Mouse (Mus musculus): Measurements from ENCODE around the gene Itga9. TPM values are rescaled to one million over a fixed set of nuclear protein-coding genes. Genes with fewer than 3 reads are reported as not detected.

The Itga9 gene
- total RNA-seq, 2 experiments from 2014 or later = 12.3 to 17.7 TPM

DNA sequence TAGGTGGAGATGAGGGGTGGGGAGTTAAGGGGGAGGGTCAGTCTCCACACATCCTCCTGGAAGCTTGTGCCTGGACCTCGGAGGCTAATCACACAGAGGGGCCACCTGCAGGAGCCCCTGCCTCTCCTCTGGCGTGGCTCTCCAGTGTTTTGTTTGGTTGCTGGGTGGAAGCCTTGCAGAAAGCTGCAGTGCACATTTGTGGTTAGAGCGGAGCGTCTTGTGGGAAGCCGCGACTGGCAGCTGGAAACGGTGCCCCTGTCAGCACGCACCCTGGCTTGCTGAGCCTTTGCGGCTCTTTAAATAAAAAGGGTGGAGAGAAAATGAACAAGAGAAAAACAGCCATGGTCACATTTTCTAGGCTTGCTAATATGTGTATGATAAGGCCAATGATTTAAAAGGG lies 70.9 kb downstream of the Itga9 start:
- intact Hi-C loops (cut with DNase I; ENCODE audit: low total_unique reads) = no loop called here
- DNase-seq = no peak

DNA sequence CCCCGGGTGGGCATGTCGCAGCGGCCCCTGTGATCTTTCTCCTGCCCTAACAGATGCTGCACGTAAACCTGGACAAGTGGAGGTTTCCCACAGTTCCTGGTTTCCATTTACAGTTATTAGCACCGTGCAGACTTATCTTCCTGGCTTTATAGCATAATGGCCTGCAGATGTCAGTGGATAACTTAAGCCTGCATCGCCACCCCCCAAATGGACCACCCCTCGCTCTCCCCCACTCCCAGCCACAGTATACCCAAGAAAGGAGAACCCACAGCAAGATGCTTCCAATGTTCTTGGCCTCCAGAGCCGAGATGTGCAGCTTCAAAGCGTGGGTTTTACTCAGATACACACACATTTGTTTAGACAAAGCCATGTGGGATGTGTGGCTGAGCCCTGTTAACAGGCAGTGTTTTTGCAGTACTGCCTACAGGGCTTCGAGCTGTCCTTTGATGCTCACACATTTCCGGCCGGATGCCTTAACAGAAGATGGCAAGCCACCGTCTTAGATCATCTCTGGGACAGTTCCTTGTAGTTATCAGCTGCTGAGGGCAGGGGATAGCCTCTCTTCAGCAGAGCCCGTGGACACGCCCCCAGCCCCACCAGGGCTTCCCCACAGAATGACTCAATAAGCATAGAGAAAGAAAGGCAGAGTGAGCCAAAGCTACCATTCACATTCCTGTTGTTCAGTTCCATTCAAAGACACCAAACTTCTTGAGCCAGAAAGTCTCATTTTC lies 71.7 kb downstream of the Itga9 start:
- intact Hi-C loops (cut with DNase I; ENCODE audit: low total_unique reads) = no loop called here
- no peak for DNase-seq

DNA sequence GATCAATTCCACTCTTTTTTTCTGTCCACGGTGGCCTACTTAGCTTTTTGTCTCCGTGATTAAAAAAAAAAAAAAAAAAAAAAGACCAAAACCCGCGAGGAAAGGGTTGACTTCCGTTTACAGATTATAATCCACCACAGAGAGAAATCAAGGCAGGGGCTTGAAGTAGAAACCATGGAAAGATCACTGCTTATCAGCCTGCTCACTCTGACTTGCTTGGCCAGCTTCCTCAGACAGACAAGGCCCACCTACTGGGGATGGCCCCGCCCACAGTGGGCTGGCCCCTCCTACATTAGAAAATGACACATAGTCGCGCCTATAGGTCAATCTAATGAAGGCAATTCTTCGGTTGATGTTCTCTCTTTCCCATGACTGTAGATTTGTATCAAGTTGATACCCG lies 72.3 kb downstream of the Itga9 start:
- DNase-seq = no peak
- intact Hi-C loops (cut with DNase I; ENCODE audit: low total_unique reads) = no loop called here

DNA sequence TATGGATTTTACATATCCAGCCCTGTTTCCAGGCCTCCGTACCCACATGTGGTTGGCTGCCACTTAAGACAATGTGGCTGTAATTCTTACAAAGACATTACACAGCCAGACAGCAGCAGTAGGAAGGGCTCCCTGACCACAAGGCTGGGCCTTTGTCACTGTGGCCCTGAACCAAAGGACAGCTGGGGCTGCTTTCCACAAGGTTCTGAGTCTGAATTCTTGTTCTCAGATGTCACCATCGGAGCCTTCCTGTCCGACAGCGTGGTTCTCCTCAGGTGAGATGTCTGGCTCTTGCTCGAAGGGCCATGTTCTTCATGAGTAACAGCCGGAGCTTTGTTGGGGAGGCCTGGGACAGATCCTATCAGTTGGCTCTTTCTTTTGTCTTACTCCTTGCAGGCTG lies 75.0 kb downstream of the Itga9 start:
- intact Hi-C loops (cut with DNase I; ENCODE audit: low total_unique reads) = loop anchor here (10.0 kb wide), 1 partner anchor 47 kb away; no protein-coding TSS in a partner anchor
- DNase-seq = no peak

DNA sequence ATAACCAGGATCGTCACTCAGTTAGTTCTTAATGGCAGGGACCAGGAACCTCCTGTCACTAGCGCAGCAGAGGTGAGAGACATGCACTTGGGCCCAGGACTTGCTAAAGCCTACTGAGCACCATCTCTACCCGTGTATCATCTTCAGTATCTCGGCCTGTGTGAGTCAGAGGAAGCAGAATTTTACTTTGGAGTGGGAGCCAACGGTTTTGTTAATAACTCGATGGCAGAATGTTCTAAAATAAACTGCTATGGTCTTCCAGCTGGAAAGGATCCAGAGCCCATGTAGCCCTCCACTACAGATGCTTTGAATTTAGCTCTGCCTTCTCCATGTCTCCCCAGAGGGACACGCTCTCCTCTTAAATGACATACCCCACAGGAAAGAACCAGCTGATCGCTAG lies 75.7 kb downstream of the Itga9 start:
- DNase-seq = no peak
- intact Hi-C loops (cut with DNase I; ENCODE audit: low total_unique reads) = loop anchor here (10.0 kb wide), 1 partner anchor 47 kb away; no protein-coding TSS in a partner anchor

DNA sequence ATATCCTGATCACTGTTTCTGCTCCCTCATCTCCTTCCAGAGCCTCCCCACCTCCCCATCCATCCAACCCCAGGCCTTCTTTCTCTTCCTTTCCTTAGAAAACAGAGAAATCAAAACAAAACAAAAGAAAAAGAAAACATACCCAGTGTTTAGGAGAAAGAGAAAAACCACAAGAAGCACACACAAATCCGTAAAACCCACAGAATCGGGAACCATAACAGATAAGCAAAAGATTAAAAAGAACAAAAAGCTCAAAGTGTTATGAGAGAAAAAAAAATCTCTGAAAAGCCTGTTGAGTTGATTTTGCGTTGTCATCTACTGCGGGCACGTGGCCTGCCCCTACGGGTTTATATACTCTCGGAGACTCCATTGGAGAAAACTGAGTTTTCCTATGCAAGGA lies 77.0 kb downstream of the Itga9 start:
- intact Hi-C loops (cut with DNase I; ENCODE audit: low total_unique reads) = loop anchor here (10.0 kb wide), 1 partner anchor 49 kb away; no protein-coding TSS in a partner anchor

DNA sequence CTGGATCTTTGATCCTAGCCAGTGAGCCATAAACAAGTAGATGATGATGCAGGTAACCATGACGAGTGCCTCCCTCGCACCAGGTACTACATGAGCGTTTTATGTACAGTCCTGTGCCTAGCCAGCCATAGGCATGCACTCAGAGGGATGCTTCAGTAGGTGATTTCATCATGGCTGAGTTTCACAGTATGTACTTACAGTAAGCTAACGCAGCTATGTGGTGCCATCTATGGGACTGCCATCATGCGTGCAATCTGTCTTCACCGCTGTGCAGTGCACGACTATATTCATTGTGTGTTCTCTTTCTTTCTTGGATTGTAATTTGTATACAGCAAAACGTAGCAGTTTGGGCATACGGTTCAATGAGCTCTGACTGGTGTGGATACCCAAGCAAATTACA lies 77.9 kb downstream of the Itga9 start:
- intact Hi-C loops (cut with DNase I; ENCODE audit: low total_unique reads) = loop anchor here (10.0 kb wide), 1 partner anchor 50 kb away; no protein-coding TSS in a partner anchor
- no peak for DNase-seq

More for the DNA sequence above, 77.0 kb downstream of the Itga9 start:
- DNase-seq = no peak

DNA sequence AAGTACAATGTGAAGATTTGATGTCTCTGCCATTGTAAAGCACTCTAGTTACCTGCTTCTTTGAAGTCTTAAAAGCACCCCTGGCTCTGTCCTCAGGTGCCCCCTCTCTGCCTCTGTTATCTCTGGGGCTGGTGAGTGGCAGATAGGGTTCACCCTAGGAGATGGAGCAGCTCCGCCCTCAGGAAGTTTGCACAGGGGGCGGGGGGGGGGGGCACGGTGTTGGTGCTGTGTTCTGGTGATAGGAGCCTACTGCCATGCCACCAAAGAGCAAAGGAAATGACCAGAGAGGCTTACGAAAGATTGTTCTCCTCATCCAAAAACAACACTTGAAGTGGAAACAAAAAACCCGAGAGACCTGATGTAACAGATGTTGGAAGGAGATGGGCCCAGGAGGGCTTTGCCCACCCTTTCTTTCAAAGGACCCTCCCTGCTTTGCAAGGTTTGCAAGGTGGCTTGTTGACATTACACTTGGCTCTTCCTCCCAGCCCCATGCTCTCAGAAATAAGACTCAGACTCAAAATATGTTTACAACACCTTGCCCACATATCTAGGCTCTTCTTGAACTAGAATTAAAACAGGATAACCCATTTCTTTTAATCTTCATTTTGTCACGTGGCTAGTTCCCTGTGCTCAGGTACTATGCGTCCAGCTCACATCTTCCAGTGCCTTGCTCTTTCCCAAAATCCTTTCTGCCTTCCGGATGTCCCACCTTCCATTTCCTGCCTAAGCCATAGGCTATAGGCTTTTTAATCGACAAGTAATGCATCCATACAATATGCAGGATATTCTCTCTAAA lies 79.9 kb downstream of the Itga9 start:
- intact Hi-C loops (cut with DNase I; ENCODE audit: low total_unique reads) = loop anchor here (10.0 kb wide), 1 partner anchor 52 kb away; no protein-coding TSS in a partner anchor
- no peak for DNase-seq

DNA sequence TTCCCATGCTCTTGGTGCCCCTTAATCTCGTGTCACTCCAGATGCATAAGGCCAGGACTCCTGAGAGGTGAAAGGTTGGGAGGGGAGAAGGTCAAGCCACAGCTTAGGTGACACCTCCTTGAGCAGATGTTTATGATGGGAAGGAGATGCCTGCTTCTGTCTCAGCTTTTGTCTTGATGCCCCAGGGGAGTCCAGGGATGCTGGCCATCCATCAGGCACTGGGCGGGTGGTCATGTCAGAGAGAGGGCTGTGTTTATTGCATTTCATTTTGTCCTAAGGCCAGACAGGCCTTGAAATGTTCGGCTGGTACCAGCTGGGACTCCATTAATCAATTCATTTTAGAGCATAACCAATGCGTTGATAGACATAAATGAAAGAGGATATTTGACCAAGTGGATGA lies 81.8 kb downstream of the Itga9 start:
- intact Hi-C loops (cut with DNase I; ENCODE audit: low total_unique reads) = loop anchor here (10.0 kb wide), 1 partner anchor 53 kb away; no protein-coding TSS in a partner anchor
- no peak for DNase-seq

DNA sequence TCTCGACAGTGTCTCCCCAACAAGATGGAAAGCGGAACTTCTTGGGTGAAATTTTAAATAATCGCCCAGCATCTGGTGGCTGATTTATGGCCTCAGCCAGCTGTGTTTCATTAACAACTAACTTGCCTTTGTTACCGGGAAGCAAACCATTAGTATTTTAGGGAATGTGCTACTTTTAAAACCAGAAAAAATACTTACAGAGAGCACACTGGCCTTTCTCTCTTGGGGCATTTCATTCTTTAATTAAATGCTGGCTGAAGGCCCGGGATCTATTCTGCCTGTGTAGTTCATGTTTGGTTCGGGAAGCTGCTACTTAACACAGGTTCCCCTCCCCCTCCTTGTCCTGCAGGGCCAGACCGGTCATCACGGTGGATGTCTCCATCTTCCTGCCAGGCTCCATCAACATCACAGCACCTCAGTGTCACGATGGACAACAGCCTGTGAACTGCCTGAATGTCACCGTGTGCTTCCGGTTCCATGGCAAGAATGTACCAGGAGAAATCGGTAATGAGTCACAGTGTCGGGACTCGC lies 82.5 kb downstream of the Itga9 start:
- no peak for DNase-seq
- intact Hi-C loops (cut with DNase I; ENCODE audit: low total_unique reads) = loop anchor here (10.0 kb wide), 1 partner anchor 54 kb away; no protein-coding TSS in a partner anchor

DNA sequence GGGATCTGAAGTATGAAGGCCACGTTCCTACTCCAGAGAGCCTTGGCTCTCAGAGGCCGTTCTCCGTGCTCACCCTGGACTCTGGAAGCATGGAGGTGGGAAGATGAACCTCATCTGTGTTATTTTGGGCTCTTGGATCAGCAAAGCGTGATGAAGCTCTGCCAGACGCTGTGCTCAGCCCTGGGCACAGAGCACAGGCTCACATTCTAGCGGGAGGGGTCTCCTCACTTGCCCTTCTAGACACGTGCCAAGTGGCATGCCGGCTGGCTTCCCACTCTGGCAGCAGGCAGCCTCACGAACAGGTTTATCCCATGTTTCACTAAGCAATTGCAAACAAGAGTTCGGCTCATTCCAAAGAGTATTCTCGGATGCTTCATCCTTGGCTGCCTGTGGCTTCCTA lies 86.8 kb downstream of the Itga9 start:
- intact Hi-C loops (cut with DNase I; ENCODE audit: low total_unique reads) = no loop called here

DNA sequence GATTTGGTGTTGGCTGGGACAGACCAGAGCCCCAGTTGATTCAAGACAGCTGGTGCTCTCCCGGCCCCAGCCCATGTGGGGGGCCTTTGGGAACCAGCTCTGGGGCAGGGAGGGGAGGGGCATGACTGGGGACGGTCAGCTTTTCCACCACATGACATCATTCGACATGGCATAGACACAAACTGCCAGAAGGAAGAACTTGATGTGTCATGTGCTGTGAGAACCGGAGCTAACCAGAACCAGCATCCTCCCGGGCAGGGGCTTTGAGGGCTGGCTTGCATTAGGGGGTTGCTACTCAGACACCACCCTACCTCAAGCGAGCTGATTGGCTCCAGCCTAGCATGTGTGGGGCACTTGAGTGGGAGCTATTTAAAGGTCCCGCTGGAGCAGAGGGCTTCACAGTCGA lies 87.9 kb downstream of the Itga9 start:
- no peak for DNase-seq
- intact Hi-C loops (cut with DNase I; ENCODE audit: low total_unique reads) = no loop called here

More for the DNA sequence above, 86.8 kb downstream of the Itga9 start:
- DNase-seq = peak; percentile 77

DNA sequence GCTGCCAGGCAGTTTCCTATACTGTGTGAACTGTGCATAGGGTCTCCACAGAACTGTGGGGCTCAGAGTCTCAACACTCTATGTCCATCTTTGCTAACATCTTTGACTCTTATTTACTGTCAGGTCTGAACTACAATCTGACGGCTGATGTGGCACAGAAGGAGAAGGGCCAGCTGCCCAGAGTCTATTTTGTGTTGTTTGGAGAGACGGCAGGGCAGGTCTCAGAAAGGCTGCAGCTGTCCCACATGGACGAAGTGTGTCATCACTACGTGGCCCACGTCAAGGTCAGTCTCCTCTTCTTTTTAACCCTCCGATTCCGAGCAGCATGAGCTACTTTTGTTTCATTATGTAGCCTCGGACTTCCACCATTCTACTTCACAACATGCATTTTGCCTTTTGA lies 91.7 kb downstream of the Itga9 start:
- intact Hi-C loops (cut with DNase I; ENCODE audit: low total_unique reads) = no loop called here
- no peak for DNase-seq

DNA sequence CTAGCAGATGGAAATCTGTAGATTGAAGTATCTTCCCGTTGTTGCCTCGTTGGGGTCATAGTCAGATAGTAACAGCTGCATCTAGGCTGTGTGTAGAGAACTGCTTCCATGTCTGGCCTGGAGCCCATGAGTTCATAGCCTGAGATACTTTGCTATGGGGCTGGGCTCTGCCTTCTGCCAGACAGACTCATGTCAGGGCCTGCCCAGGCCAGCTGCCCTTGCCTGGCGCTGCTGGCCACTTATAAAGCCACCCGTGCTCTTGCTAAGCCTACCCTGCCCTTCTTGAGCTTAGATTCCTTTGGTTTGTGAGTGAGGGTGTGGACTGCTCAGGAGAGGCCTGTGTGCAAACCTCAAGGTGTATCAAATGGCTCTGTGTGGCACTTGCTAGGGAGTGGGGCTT lies 93.2 kb downstream of the Itga9 start:
- intact Hi-C loops (cut with DNase I; ENCODE audit: low total_unique reads) = no loop called here
- DNase-seq = peak; percentile 54

DNA sequence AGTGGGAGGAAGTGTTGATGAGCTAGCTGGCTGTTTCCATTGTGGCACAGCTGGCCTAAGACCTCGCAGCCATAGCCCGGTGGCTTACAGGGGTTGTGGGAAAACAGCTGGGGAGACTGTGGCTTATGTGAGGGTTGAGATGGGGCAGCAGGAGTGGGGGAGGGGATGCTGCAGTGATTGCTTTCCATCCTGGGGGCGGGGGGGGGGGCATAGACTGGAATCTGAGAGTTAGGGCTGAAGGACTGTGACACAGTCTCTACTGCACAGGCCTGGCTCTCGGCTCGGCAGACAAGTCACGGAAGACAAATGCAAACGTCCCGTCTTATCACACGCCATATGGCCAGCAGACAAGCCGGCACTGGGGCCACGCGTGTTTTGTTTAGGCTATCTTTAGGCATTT lies 94.4 kb downstream of the Itga9 start:
- intact Hi-C loops (cut with DNase I; ENCODE audit: low total_unique reads) = no loop called here
- DNase-seq = no peak

DNA sequence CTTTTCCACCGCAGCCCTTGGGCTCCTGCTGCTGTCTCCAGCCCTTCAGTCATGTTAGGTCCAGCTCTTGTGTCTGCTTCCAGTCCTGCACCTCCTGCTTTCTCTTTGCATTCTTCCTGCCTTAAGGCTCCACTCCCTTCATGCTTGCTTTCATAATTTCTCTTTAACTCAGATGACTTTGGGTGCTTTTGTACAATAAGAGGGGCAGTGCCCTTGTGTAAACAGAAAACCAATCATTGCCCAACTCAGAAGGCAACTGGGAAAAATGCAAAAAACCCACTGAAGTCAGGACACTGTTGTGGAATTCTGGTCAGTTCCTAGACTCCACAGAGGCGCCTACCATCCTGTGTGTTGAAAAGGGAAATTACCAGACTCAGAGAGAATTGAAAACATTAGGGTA lies 95.3 kb downstream of the Itga9 start:
- intact Hi-C loops (cut with DNase I; ENCODE audit: low total_unique reads) = no loop called here

DNA sequence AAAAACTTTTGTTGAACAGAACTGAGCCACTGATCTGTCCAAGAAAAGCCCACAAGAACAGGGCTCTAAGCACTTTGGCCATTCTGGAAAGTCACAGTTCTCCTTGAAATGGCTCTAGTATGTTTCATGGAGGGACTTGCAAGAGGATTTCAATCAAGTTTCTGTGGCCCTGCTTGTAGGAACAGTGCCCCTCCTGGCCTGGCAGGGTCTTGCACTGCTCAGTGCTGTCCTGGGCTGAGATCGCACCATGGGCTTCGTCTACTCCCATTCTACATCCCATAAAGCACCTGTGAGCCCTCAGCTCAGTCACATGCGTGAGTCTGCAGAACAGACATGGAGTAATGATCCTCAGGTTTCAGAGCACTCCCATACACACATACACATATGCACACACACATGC lies 96.7 kb downstream of the Itga9 start:
- intact Hi-C loops (cut with DNase I; ENCODE audit: low total_unique reads) = no loop called here

More for the DNA sequence above, 95.3 kb downstream of the Itga9 start:
- no peak for DNase-seq

DNA sequence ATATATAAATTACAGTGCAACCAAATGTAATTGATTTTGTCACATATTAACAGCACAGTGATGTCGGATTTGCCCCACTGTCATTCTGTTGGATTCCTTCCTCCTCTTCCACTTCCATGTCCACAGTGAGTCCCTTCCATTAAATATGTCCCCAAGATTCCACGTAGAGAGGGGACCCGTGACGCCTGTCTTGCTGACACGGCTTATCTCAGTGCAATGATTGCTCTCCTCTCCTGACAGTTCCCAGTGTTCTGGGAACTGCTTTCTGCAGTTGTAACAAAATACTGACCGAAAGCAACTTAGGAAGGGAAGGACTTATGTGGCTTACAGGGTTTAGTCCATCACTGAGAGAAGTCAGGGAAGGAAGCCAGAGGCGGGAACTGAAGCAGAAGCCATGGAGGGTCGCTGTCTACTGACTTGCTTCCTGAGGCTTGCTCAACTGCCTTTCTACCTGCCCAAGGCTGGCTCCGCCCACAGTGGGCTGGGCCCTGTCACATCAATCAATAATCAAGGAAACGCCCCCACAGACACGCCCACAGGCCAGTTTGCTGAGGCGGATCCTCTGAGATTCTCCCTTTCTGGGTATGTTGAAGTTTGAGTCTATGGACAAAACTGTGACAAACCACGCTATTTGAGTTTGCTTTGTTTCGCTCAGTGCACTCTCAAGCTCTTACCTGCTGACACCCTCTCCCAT lies 99.0 kb downstream of the Itga9 start:
- intact Hi-C loops (cut with DNase I; ENCODE audit: low total_unique reads) = no loop called here
- no peak for DNase-seq

More for the DNA sequence above, 96.7 kb downstream of the Itga9 start:
- DNase-seq = no peak

DNA sequence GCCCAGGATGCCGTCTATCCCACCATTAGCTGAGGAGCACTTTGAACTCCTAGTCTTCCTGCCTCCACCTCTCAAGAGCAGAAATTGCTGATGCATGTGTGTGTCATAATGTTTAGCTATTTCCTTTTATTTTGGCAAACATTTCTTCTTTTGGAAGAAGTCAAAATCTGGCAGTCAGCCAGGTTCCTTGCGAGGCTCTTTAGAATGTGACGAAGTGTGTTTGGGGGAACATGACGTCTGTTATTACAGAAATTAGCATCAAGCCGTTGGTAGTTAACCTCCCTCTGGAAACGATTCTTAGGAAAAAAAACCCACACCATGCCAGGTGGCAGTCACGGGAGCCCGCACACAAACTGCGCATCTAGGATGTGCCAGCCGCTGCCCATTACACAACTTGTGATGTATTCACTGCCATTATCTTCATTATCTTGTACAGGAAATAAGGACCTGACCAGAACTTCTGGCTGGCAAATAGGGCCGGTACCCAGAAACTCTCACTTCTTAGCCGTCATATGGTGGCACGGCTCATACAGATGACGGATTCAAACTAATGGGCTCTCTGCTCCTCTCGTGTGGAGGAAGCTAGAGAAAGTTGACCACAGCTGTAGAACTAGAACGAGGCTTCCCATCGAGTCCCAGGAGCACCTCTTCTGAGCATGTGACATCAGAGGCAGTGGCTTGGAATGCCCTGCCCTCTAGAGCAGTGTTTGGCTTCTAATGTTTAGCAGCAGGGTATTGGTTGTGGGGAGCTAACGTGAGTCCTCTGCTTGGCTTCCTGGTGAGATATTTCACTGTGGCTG lies 99.9 kb downstream of the Itga9 start:
- intact Hi-C loops (cut with DNase I; ENCODE audit: low total_unique reads) = no loop called here
- DNase-seq = no peak
